Mouse (Mus musculus) macrophage (primary cell): ENCODE measurements around the gene Gipc1. TPM values are rescaled to one million over a fixed set of nuclear protein-coding genes. Genes with fewer than 3 reads are reported as not detected.

ENCODE experiments used
- H3K27ac ChIP-seq: fragments of 350-480 bp; formaldehyde crosslinking; 2 replicates; pipeline ENCODE4 v1.9.0; 2021
- H3K36me3 ChIP-seq: fragments of 350-480 bp; formaldehyde crosslinking; 2 replicates; pipeline ENCODE4 v1.9.0; 2021; ENCODE audit errors: inconsistent target
- H3K4me3 ChIP-seq: fragments of 350-480 bp; formaldehyde crosslinking; 2 replicates; pipeline ENCODE4 v1.9.0; 2021; ENCODE audit errors: inconsistent target
- H3K79me2 ChIP-seq: fragments of 350-480 bp; formaldehyde crosslinking; 2 replicates; pipeline ENCODE4 v1.9.0; 2021; ENCODE audit errors: inconsistent target
- WGBS: methylation state at CpG from one replicate; pipeline ENCODE4 v1.1.7; 2026; ENCODE audit warnings: inconsistent platforms; ENCODE audit not compliant: missing documents; 5-methylcytosine and 5-hydroxymethylcytosine counted together
- polyA plus RNA-seq: library from polyadenylated mRNA; stranded (reverse); fragments of 250-400 nt; gene quantifications from 3 replicates; pipeline ENCODE4 v1.2.4, GENCODE M21; 2018; ENCODE audit warnings: inconsistent platforms

The Gipc1 gene
- polyA plus RNA-seq, 1 experiment from 2014 or later = 61.6 TPM

GRCm38 (mm10) chr8:83623549-83623948, 28.9 kb upstream of the Gipc1 start:
- H3K79me2 ChIP-seq = no peaks in the 10 kb centered on the region
- H3K4me3 ChIP-seq = no peak overlapping the region
- H3K36me3 ChIP-seq = no peaks in the 10 kb centered on the region
- 92% methylated on average over 7 of the region's 7 CpGs for WGBS
- H3K27ac ChIP-seq = no peak overlapping the region

- 31% methylated on average over 3 of the region's 3 CpGs for WGBS
- no peak overlapping the region for H3K27ac ChIP-seq
- no peaks in the 10 kb centered on the region for H3K36me3 ChIP-seq
- no peaks in the 10 kb centered on the region for H3K79me2 ChIP-seq
- H3K4me3 ChIP-seq = no peak overlapping the region
Measured at GRCm38 (mm10) chr8:83624739-83625138, 27.7 kb upstream of the Gipc1 start.

GRCm38 (mm10) chr8:83625676-83626299, 26.7 kb upstream of the Gipc1 start:
- H3K4me3 ChIP-seq = no peak overlapping the region
- 55% methylated on average over 6 of the region's 6 CpGs for WGBS
- H3K36me3 ChIP-seq = no peaks in the 10 kb centered on the region
- H3K27ac ChIP-seq = no peak overlapping the region
- H3K79me2 ChIP-seq = no peaks in the 10 kb centered on the region

- WGBS = 91% methylated on average over 7 of the region's 7 CpGs
- H3K36me3 ChIP-seq = no peaks in the 10 kb centered on the region
- no peak overlapping the region for H3K4me3 ChIP-seq
- no peaks in the 10 kb centered on the region for H3K79me2 ChIP-seq
- H3K27ac ChIP-seq = no peak overlapping the region
Measured at GRCm38 (mm10) chr8:83632083-83632707, 20.3 kb upstream of the Gipc1 start.

- no peaks in the 10 kb centered on the region for H3K36me3 ChIP-seq
- no peak overlapping the region for H3K27ac ChIP-seq
- H3K79me2 ChIP-seq = no peaks in the 10 kb centered on the region
- H3K4me3 ChIP-seq = no peak overlapping the region
- WGBS = 84% methylated on average over 4 of the region's 4 CpGs
Measured at GRCm38 (mm10) chr8:83638856-83639255, 13.6 kb upstream of the Gipc1 start.

- H3K79me2 ChIP-seq = no peaks in the 10 kb centered on the region
- 26% methylated on average over 5 of the region's 5 CpGs for WGBS
- H3K4me3 ChIP-seq = no peak overlapping the region
- no peaks in the 10 kb centered on the region for H3K36me3 ChIP-seq
- H3K27ac ChIP-seq = no peak overlapping the region
Measured at GRCm38 (mm10) chr8:83639649-83640048, 12.8 kb upstream of the Gipc1 start.

GRCm38 (mm10) chr8:83647511-83647910, 5.0 kb upstream of the Gipc1 start:
- 97% methylated on average over 9 of the region's 11 CpGs for whole genome bisulfite sequencing
- Histone ChIP-seq H3K27ac (no peak overlapping the region), H3K79me2 (no peaks in the 10 kb centered on the region), H3K4me3 (no peak overlapping the region), H3K36me3 (no peaks in the 10 kb centered on the region)

- WGBS = 98% methylated on average over 4 of the region's 4 CpGs
Measured at GRCm38 (mm10) chr8:83648031-83648430, 4.4 kb upstream of the Gipc1 start.

GRCm38 (mm10) chr8:83649699-83650098, 2.8 kb upstream of the Gipc1 start:
- Histone ChIP-seq H3K27ac (no peak overlapping the region), H3K36me3 (no peaks in the 10 kb centered on the region), H3K4me3 (no peak overlapping the region), H3K79me2 (peaks cover 19% of the 10 kb centered on the region)
- WGBS = 96% methylated on average over 6 of the region's 6 CpGs

More at GRCm38 (mm10) chr8:83648031-83648430, 4.4 kb upstream of the Gipc1 start:
- H3K4me3 ChIP-seq = no peak overlapping the region
- H3K36me3 ChIP-seq = no peaks in the 10 kb centered on the region
- H3K27ac ChIP-seq = no peak overlapping the region
- H3K79me2 ChIP-seq = peaks cover 4% of the 10 kb centered on the region; the same call in 1 of the 2 replicates

GRCm38 (mm10) chr8:83652744-83653661, 526 bp downstream of the Gipc1 start:
- WGBS = under 1% methylated on average over 46 of the region's 46 CpGs
- Histone ChIP-seq H3K27ac (peak overlapping the region; percentile 70), H3K4me3 (peak overlapping the region; percentile 97), H3K36me3 (no peaks in the 10 kb centered on the region), H3K79me2 (peaks cover 52% of the 10 kb centered on the region)

GRCm38 (mm10) chr8:83653662-83654017, 1.2 kb downstream of the Gipc1 start:
- Histone ChIP-seq H3K36me3 (no peaks in the 10 kb centered on the region), H3K27ac (peak overlapping the region; percentile 70), H3K79me2 (peaks cover 58% of the 10 kb centered on the region), H3K4me3 (peak overlapping the region; percentile 97)
- WGBS = 37% methylated on average over 10 of the region's 10 CpGs

GRCm38 (mm10) chr8:83654725-83655124, 2.2 kb downstream of the Gipc1 start:
- Histone ChIP-seq H3K4me3 (no peak overlapping the region), H3K79me2 (peaks cover 64% of the 10 kb centered on the region), H3K27ac (no peak overlapping the region), H3K36me3 (no peaks in the 10 kb centered on the region)
- 93% methylated on average over 6 of the region's 6 CpGs for WGBS

GRCm38 (mm10) chr8:83656043-83656442, 3.6 kb downstream of the Gipc1 start:
- no peak overlapping the region for H3K27ac ChIP-seq
- H3K36me3 ChIP-seq = no peaks in the 10 kb centered on the region
- 91% methylated on average over 9 of the region's 9 CpGs for WGBS
- H3K4me3 ChIP-seq = no peak overlapping the region
- peaks cover 64% of the 10 kb centered on the region for H3K79me2 ChIP-seq

- 88% methylated on average over 13 of the region's 13 CpGs for WGBS
- peaks cover 64% of the 10 kb centered on the region for H3K79me2 ChIP-seq
- no peak overlapping the region for H3K4me3 ChIP-seq
- H3K27ac ChIP-seq = no peak overlapping the region
- no peaks in the 10 kb centered on the region for H3K36me3 ChIP-seq
Measured at GRCm38 (mm10) chr8:83656484-83657246, 4.2 kb downstream of the Gipc1 start.
